Mouse (Mus musculus): Measurements from ENCODE around the gene Ralgps2.
A peak's percentile ranks its signal among the peaks of the same experiment; 100 is the strongest.

Ralgps2 gene

GRCm38 (mm10) chr1:156938705-156939242 is 652 bp downstream of the Ralgps2 start:
- TF ChIP-seq CTCF (conservative IDR thresholded peaks at IDR 0.05; ENCODE audit: low read length): no peak
- no peak for TF ChIP-seq POU5F1 (IDR thresholded peaks at IDR 0.05; ENCODE audit: borderline replicate concordance, low read length)

GRCm38 (mm10) chr1:156937436-156937835 is 2.0 kb downstream of the Ralgps2 start:
- no peaks in the 10 kb centered on the region for H3K36me3 ChIP-seq (ENCODE audit: insufficient read depth, low read length)

More at GRCm38 (mm10) chr1:156938705-156939242, 652 bp downstream of the Ralgps2 start:
- Histone ChIP-seq H3K27me3 (ENCODE audit: insufficient read depth, low read length) (no peaks in the 10 kb centered on the region), H3K4me3 (replicated peaks; ENCODE audit: low read length) (peak overlapping the region; percentile 97), H3K36me3 (ENCODE audit: insufficient read depth, low read length) (no peaks in the 10 kb centered on the region), H3K9me3 (ENCODE audit: low read length) (no peaks in the 10 kb centered on the region), H3K4me1 (replicated peaks; ENCODE audit: low read depth, low read length) (peaks cover 37% of the 10 kb centered on the region)

GRCm38 (mm10) chr1:156933712-156934111 is 5.7 kb downstream of the Ralgps2 start:
- H3K27me3 ChIP-seq (ENCODE audit: insufficient read depth, low read length): no peaks in the 10 kb centered on the region
- H3K4me1 ChIP-seq (replicated peaks; ENCODE audit: low read depth, low read length): peaks cover 55% of the 10 kb centered on the region
- no peaks in the 10 kb centered on the region for H3K36me3 ChIP-seq (ENCODE audit: insufficient read depth, low read length)
- H3K9me3 ChIP-seq (ENCODE audit: low read length): no peaks in the 10 kb centered on the region
- TF ChIP-seq POU5F1 (IDR thresholded peaks at IDR 0.05; ENCODE audit: borderline replicate concordance, low read length) (no peak), CTCF (conservative IDR thresholded peaks at IDR 0.05; ENCODE audit: low read length) (no peak), NANOG (IDR thresholded peaks at IDR 0.05; ENCODE audit: borderline replicate concordance, low read length) (no peak)
- H3K4me3 ChIP-seq (replicated peaks; ENCODE audit: low read length): no peak overlapping the region

More at GRCm38 (mm10) chr1:156937436-156937835, 2.0 kb downstream of the Ralgps2 start:
- TF ChIP-seq POU5F1 (IDR thresholded peaks at IDR 0.05; ENCODE audit: borderline replicate concordance, low read length): no peak
- no peak for TF ChIP-seq CTCF (conservative IDR thresholded peaks at IDR 0.05; ENCODE audit: low read length)
- peak; percentile 92 for TF ChIP-seq NANOG (IDR thresholded peaks at IDR 0.05; ENCODE audit: borderline replicate concordance, low read length)
- H3K27me3 ChIP-seq (ENCODE audit: insufficient read depth, low read length): no peaks in the 10 kb centered on the region
- peaks cover 50% of the 10 kb centered on the region for H3K4me1 ChIP-seq (replicated peaks; ENCODE audit: low read depth, low read length)
- no peak overlapping the region for H3K4me3 ChIP-seq (replicated peaks; ENCODE audit: low read length)
- H3K9me3 ChIP-seq (ENCODE audit: low read length): no peaks in the 10 kb centered on the region

GRCm38 (mm10) chr1:156932036-156932774 is 7.2 kb downstream of the Ralgps2 start:
- H3K4me3 ChIP-seq (replicated peaks; ENCODE audit: low read length): no peak overlapping the region
- TF ChIP-seq NANOG (IDR thresholded peaks at IDR 0.05; ENCODE audit: borderline replicate concordance, low read length) (no peak), CTCF (conservative IDR thresholded peaks at IDR 0.05; ENCODE audit: low read length) (no peak), POU5F1 (IDR thresholded peaks at IDR 0.05; ENCODE audit: borderline replicate concordance, low read length) (no peak)
- peaks cover 42% of the 10 kb centered on the region for H3K4me1 ChIP-seq (replicated peaks; ENCODE audit: low read depth, low read length)
- H3K36me3 ChIP-seq (ENCODE audit: insufficient read depth, low read length): no peaks in the 10 kb centered on the region
- no peaks in the 10 kb centered on the region for H3K9me3 ChIP-seq (ENCODE audit: low read length)
- no peaks in the 10 kb centered on the region for H3K27me3 ChIP-seq (ENCODE audit: insufficient read depth, low read length)

GRCm38 (mm10) chr1:156931106-156931870 is 8.1 kb downstream of the Ralgps2 start:
- peaks cover 39% of the 10 kb centered on the region for H3K4me1 ChIP-seq (replicated peaks; ENCODE audit: low read depth, low read length)
- no peaks in the 10 kb centered on the region for H3K36me3 ChIP-seq (ENCODE audit: insufficient read depth, low read length)
- H3K4me3 ChIP-seq (replicated peaks; ENCODE audit: low read length): no peak overlapping the region
- H3K27me3 ChIP-seq (ENCODE audit: insufficient read depth, low read length): no peaks in the 10 kb centered on the region
- no peaks in the 10 kb centered on the region for H3K9me3 ChIP-seq (ENCODE audit: low read length)
- TF ChIP-seq NANOG (IDR thresholded peaks at IDR 0.05; ENCODE audit: borderline replicate concordance, low read length): no peak
- TF ChIP-seq POU5F1 (IDR thresholded peaks at IDR 0.05; ENCODE audit: borderline replicate concordance, low read length): no peak
- TF ChIP-seq CTCF (conservative IDR thresholded peaks at IDR 0.05; ENCODE audit: low read length): no peak

GRCm38 (mm10) chr1:156930263-156930662 is 9.2 kb downstream of the Ralgps2 start:
- Histone ChIP-seq H3K27me3 (ENCODE audit: insufficient read depth, low read length) (no peaks in the 10 kb centered on the region), H3K4me1 (replicated peaks; ENCODE audit: low read depth, low read length) (peaks cover 49% of the 10 kb centered on the region), H3K36me3 (ENCODE audit: insufficient read depth, low read length) (peaks cover 7% of the 10 kb centered on the region), H3K4me3 (replicated peaks; ENCODE audit: low read length) (no peak overlapping the region), H3K9me3 (ENCODE audit: low read length) (no peaks in the 10 kb centered on the region)
- TF ChIP-seq CTCF (conservative IDR thresholded peaks at IDR 0.05; ENCODE audit: low read length) (no peak), POU5F1 (IDR thresholded peaks at IDR 0.05; ENCODE audit: borderline replicate concordance, low read length) (no peak), NANOG (IDR thresholded peaks at IDR 0.05; ENCODE audit: borderline replicate concordance, low read length) (no peak)

- H3K4me1 ChIP-seq (replicated peaks; ENCODE audit: low read depth, low read length): peaks cover 44% of the 10 kb centered on the region
- no peak overlapping the region for H3K4me3 ChIP-seq (replicated peaks; ENCODE audit: low read length)
- H3K36me3 ChIP-seq (ENCODE audit: insufficient read depth, low read length): peaks cover 9% of the 10 kb centered on the region
- no peaks in the 10 kb centered on the region for H3K9me3 ChIP-seq (ENCODE audit: low read length)
- no peaks in the 10 kb centered on the region for H3K27me3 ChIP-seq (ENCODE audit: insufficient read depth, low read length)
- no peak for TF ChIP-seq POU5F1 (IDR thresholded peaks at IDR 0.05; ENCODE audit: borderline replicate concordance, low read length)
- TF ChIP-seq NANOG (IDR thresholded peaks at IDR 0.05; ENCODE audit: borderline replicate concordance, low read length): no peak
- TF ChIP-seq CTCF (conservative IDR thresholded peaks at IDR 0.05; ENCODE audit: low read length): no peak
Measured at GRCm38 (mm10) chr1:156928255-156928654, 11.2 kb downstream of the Ralgps2 start.

- Histone ChIP-seq H3K4me3 (replicated peaks; ENCODE audit: low read length) (no peak overlapping the region), H3K4me1 (replicated peaks; ENCODE audit: low read depth, low read length) (peaks cover 37% of the 10 kb centered on the region), H3K36me3 (ENCODE audit: insufficient read depth, low read length) (peaks cover 12% of the 10 kb centered on the region), H3K9me3 (ENCODE audit: low read length) (no peaks in the 10 kb centered on the region), H3K27me3 (ENCODE audit: insufficient read depth, low read length) (no peaks in the 10 kb centered on the region)
- no peak for TF ChIP-seq CTCF (conservative IDR thresholded peaks at IDR 0.05; ENCODE audit: low read length)
- no peak for TF ChIP-seq NANOG (IDR thresholded peaks at IDR 0.05; ENCODE audit: borderline replicate concordance, low read length)
- no peak for TF ChIP-seq POU5F1 (IDR thresholded peaks at IDR 0.05; ENCODE audit: borderline replicate concordance, low read length)
Measured at GRCm38 (mm10) chr1:156923511-156923910, 15.9 kb downstream of the Ralgps2 start.
